ENCODE assay signal across 18 mouse cellular contexts in genomic region chr3:104226731-104227130, GRCm38 (mm10). TPM values are rescaled to one million over a fixed set of nuclear protein-coding genes. Genes with fewer than 3 reads are reported as not detected.
DNase-seq lines count a peak whose midpoint lies in the region; ATAC-seq and TF ChIP-seq lines count a peak whose summit lies in the region.
"Had no signal": no experiment of that assay in that cellular context is flagged by ENCODE, and none has a peak within 500 bp of the region (broad histone marks: within the 10 kb centered on the region; RNA-seq: fewer than 3 reads in every experiment).

No protein-coding gene starts in this region.

- H3K27me3 ChIP-seq in limb, embryonic 14.5 days (ENCODE audit: control insufficient read depth, insufficient read depth, low read length), result no peaks in the 10 kb centered on the region
- no peaks in the 10 kb centered on the region for H3K27me3 ChIP-seq in limb, embryonic 10.5 days (ENCODE audit: low read depth, poor library complexity, severe bottlenecking)
- no peaks in the 10 kb centered on the region for H3K27me3 ChIP-seq in forebrain, embryonic 14.5 days (replicated peaks; ENCODE audit: control insufficient read depth, insufficient read depth, low read length)
- H3K27me3 ChIP-seq: embryonic facial prominence, embryonic 13.5 days had no signal

- H3K4me1 ChIP-seq in limb, embryonic 14.5 days (ENCODE audit: control insufficient read depth, insufficient read depth, low read length), result peaks cover 5% of the 10 kb centered on the region; the same call in 1 of the 2 replicates
- peaks cover 15% of the 10 kb centered on the region for H3K4me1 ChIP-seq in limb, embryonic 10.5 days
- no peaks in the 10 kb centered on the region for H3K4me1 ChIP-seq in embryonic fibroblast, embryonic 13.5 days (ENCODE audit: control insufficient read depth, insufficient read depth, low read length)
- no peaks in the 10 kb centered on the region; the same call in 1 of the 2 replicates for H3K4me1 ChIP-seq in forebrain, embryonic 14.5 days (ENCODE audit: control insufficient read depth, insufficient read depth, low read length)

- H3K36me3 ChIP-seq in limb, embryonic 14.5 days (ENCODE audit: control insufficient read depth, insufficient read depth, low read length), result no peaks in the 10 kb centered on the region
- no peaks in the 10 kb centered on the region for H3K36me3 ChIP-seq in limb, embryonic 10.5 days
- H3K36me3 ChIP-seq in forebrain, embryonic 14.5 days (ENCODE audit: control insufficient read depth, insufficient read depth, low read length), result no peaks in the 10 kb centered on the region
- H3K36me3 ChIP-seq: embryonic facial prominence, embryonic 13.5 days had no signal

- WGBS in limb, embryonic 14.5 days, result 19% methylated on average over 7 of the region's 7 CpGs
- WGBS in limb, embryonic 10.5 days, result 18% methylated on average over 7 of the region's 7 CpGs
- 83% methylated on average over 7 of the region's 7 CpGs for WGBS in forebrain, embryonic 14.5 days

- intact Hi-C loops in gastrocnemius, postnatal 14 days (cut with DNase I; ENCODE audit: low total_unique reads), result loop anchor here (10.0 kb wide), 1 partner anchor 208 kb away; no protein-coding TSS in a partner anchor

- H3K27ac ChIP-seq in limb, embryonic 14.5 days (replicated peaks; ENCODE audit: low read depth, low read length), result no peak overlapping the region
- H3K27ac ChIP-seq in limb, embryonic 10.5 days, result no peak overlapping the region
- H3K27ac ChIP-seq in embryonic fibroblast, embryonic 13.5 days (ENCODE audit: insufficient read depth, low read length), result peak overlapping the region; percentile 12; the same call in 1 of the 2 replicates
- H3K27ac ChIP-seq in forebrain, embryonic 14.5 days (ENCODE audit: low read depth, low read length), result no peak overlapping the region
- H3K27ac ChIP-seq: embryonic facial prominence, embryonic 13.5 days had no signal

- no peaks in the 10 kb centered on the region for H3K9me3 ChIP-seq in limb, embryonic 14.5 days (ENCODE audit: control insufficient read depth, low read length)
- H3K9me3 ChIP-seq in limb, embryonic 10.5 days (replicated peaks), result no peaks in the 10 kb centered on the region
- H3K9me3 ChIP-seq in forebrain, embryonic 14.5 days (replicated peaks; ENCODE audit: control insufficient read depth, low read length), result no peaks in the 10 kb centered on the region
- H3K9me3 ChIP-seq: embryonic facial prominence, embryonic 13.5 days; megakaryocyte, embryonic 14.5 days had no signal

- H3K4me2 ChIP-seq in limb, embryonic 14.5 days (replicated peaks; ENCODE audit: low read depth, low read length, severe bottlenecking), result no peak overlapping the region
- H3K4me2 ChIP-seq in forebrain, embryonic 14.5 days (ENCODE audit: low read length), result no peak overlapping the region
- H3K4me2 ChIP-seq: embryonic facial prominence, embryonic 13.5 days had no signal

- no peak for ATAC-seq in limb, embryonic 14.5 days (ENCODE audit: low FRiP score, low read depth)
- ATAC-seq in forebrain, embryonic 14.5 days, result no peak
- ATAC-seq in activated CD4-positive, CD25-positive, alpha-beta regulatory T cell, adult 4 months, result no peak
- ATAC-seq: forebrain, postnatal 0 days; liver, postnatal 0 days had no signal

- TF ChIP-seq POLR2A in limb, embryonic 14.5 days (IDR thresholded peaks at IDR 0.05; ENCODE audit: borderline replicate concordance, extremely low read depth, insufficient read depth, insufficient read length), result no peak
- no peak for TF ChIP-seq POLR2A in embryonic fibroblast, embryonic 13.5 days (IDR thresholded peaks at IDR 0.05; ENCODE audit: low read depth, low read length)

- H3K9ac ChIP-seq in limb, embryonic 14.5 days (ENCODE audit: low read depth, low read length, severe bottlenecking), result no peak overlapping the region
- no peak overlapping the region for H3K9ac ChIP-seq in forebrain, embryonic 14.5 days (ENCODE audit: low read length)
- H3K9ac ChIP-seq: embryonic facial prominence, embryonic 13.5 days; forebrain, postnatal 0 days; liver, postnatal 0 days had no signal

- DNase-seq in gastrocnemius, postnatal 14 days, result peak; percentile 45
- DNase-seq in gastrocnemius, adult 18-20 months (ENCODE audit: low spot score), result no peak
- DNase-seq in limb, embryonic 14.5 days (ENCODE audit: low spot score), result peak; percentile 12
- no peak for DNase-seq in limb, embryonic 10.5 days (ENCODE audit: low spot score)
- peak; percentile 16 to 23 for DNase-seq in kidney, postnatal 36 days
- no peak for DNase-seq in forebrain, embryonic 14.5 days (ENCODE audit: low spot score)
- DNase-seq: adrenal gland, adult 2 months; cerebellum, adult 2 months; forebrain, postnatal 0 days; layer of hippocampus, postnatal 36 days; liver, postnatal 0 days; midbrain, embryonic 14.5 days; right cerebral cortex, postnatal 14 days had no signal

- TF ChIP-seq CTCF in embryonic fibroblast, embryonic 13.5 days (IDR thresholded peaks at IDR 0.05; ENCODE audit: borderline replicate concordance, insufficient read depth, low read length), result no peak

- H3K4me3 ChIP-seq in limb, embryonic 14.5 days (replicated peaks; ENCODE audit: low read length), result no peak overlapping the region
- H3K4me3 ChIP-seq in limb, embryonic 10.5 days, result no peak overlapping the region
- H3K4me3 ChIP-seq in embryonic fibroblast, embryonic 13.5 days (ENCODE audit: insufficient read depth, low read length), result no peak overlapping the region
- H3K4me3 ChIP-seq in forebrain, embryonic 14.5 days (ENCODE audit: low read depth, low read length), result no peak overlapping the region
- H3K4me3 ChIP-seq: embryonic facial prominence, embryonic 13.5 days; megakaryocyte, embryonic 14.5 days; myocyte had no signal

RNA-seq across cellular contexts. Expression of gene Magi3, which starts 6.6 kb away (rescaled TPM):
- total RNA-seq in gastrocnemius, postnatal 14 days (2021), result 1 to 10 TPM; 5.5 to 6.1 TPM
- 1 to 10 TPM; 2.0 to 2.4 TPM for total RNA-seq in gastrocnemius, adult 18-20 months (2021)
- polyA plus RNA-seq in limb, embryonic 14.5 days (2012; rRNA removed), result 7.0 and 9.2 TPM in 2 replicates
- polyA plus RNA-seq in limb, embryonic 14.5 days (2014; fragmentation: Nextera tagmentation; extraction: Ambion mirVana), result 4.8 and 6.0 TPM in 2 replicates
- polyA plus RNA-seq in limb, embryonic 10.5 days (2016; fragmentation: Nextera tagmentation; extraction: Ambion mirVana), result 3.3 and 4.4 TPM in 2 replicates
- polyA plus RNA-seq in embryonic fibroblast, embryonic 13.5 days (2011; ENCODE audit: insufficient read length, low read depth, missing spikeins), result 10.6 and 11.2 TPM in 2 replicates
- polyA plus RNA-seq in forebrain, embryonic 14.5 days (2014; fragmentation: Nextera tagmentation; extraction: Ambion mirVana), result 5.1 and 5.5 TPM in 2 replicates
- 1 to 10 TPM; 2.1 to 3.0 TPM for polyA plus RNA-seq in activated CD4-positive, CD25-positive, alpha-beta regulatory T cell, adult 4 months (2017; shearing (Covaris generic))

Comparison
In these comparisons a context has a peak if more than half of its experiments do, and no peak if none do; other contexts are left out.
1. DNase-seq: peak in gastrocnemius, postnatal 14 days (single experiment), limb, embryonic 14.5 days (single experiment) and kidney, postnatal 36 days (2 of 2); none in gastrocnemius, adult 18-20 months (single experiment), limb, embryonic 10.5 days (single experiment) and forebrain, embryonic 14.5 days (single experiment).